Mouse (Mus musculus): ENCODE data around the gene Tor4a. TPM values are rescaled to one million over a fixed set of nuclear protein-coding genes. Genes with fewer than 3 reads are reported as not detected.

The Tor4a gene
- polyA plus RNA-seq, 1 experiment from 2014 or later, result 3.1 TPM

GRCm38 (mm10) chr2:25234551-25235220 is 38.0 kb upstream of the Tor4a start:
- no peaks in the 10 kb centered on the region for H3K36me3 ChIP-seq
- ATAC-seq (ENCODE audit: insufficient number of reproducible peaks, insufficient read depth, low FRiP score, low TSS enrichment), result no peak
- no peak overlapping the region for H3K4me2 ChIP-seq (replicated peaks)
- H3K9ac ChIP-seq, result no peak overlapping the region
- H3K27ac ChIP-seq, result no peak overlapping the region
- peaks cover 28% of the 10 kb centered on the region; the same call in 1 of the 2 replicates for H3K27me3 ChIP-seq
- WGBS, result 69% methylated on average over 5 of the region's 5 CpGs
- H3K4me1 ChIP-seq, result no peaks in the 10 kb centered on the region
- H3K4me3 ChIP-seq, result no peak overlapping the region
- H3K9me3 ChIP-seq, result no peaks in the 10 kb centered on the region

GRCm38 (mm10) chr2:25234050-25234449 is 37.4 kb upstream of the Tor4a start, which contains the start of gene Slc34a3:
Gene Slc34a3, minus strand, starts transcription at chr2:25234364.
- Histone ChIP-seq H3K27me3 (peaks cover 28% of the 10 kb centered on the region; the same call in 1 of the 2 replicates), H3K4me3 (no peak within 1 kb of the TSS), H3K9me3 (no peaks in the 10 kb centered on the region), H3K36me3 (no peaks in the 10 kb centered on the region), H3K4me2 (replicated peaks) (no peak within 1 kb of the TSS), H3K4me1 (no peaks in the 10 kb centered on the region), H3K9ac (no peak within 1 kb of the TSS), H3K27ac (no peak within 1 kb of the TSS)
- WGBS, result 80% methylated on average over 3 of the region's 3 CpGs
- ATAC-seq (ENCODE audit: insufficient number of reproducible peaks, insufficient read depth, low FRiP score, low TSS enrichment), result no peak

GRCm38 (mm10) chr2:25233421-25233820 is 36.7 kb upstream of the Tor4a start:
- Histone ChIP-seq H3K27me3 (peaks cover 28% of the 10 kb centered on the region; the same call in 1 of the 2 replicates), H3K27ac (no peak overlapping the region), H3K4me2 (replicated peaks) (no peak overlapping the region), H3K9ac (no peak overlapping the region), H3K9me3 (no peaks in the 10 kb centered on the region), H3K36me3 (no peaks in the 10 kb centered on the region), H3K4me1 (no peaks in the 10 kb centered on the region), H3K4me3 (no peak overlapping the region)
- ATAC-seq (ENCODE audit: insufficient number of reproducible peaks, insufficient read depth, low FRiP score, low TSS enrichment), result no peak
- 73% methylated on average over 4 of the region's 4 CpGs for WGBS

GRCm38 (mm10) chr2:25231038-25231437 is 34.4 kb upstream of the Tor4a start:
- ATAC-seq (ENCODE audit: insufficient number of reproducible peaks, insufficient read depth, low FRiP score, low TSS enrichment), result no peak
- H3K4me1 ChIP-seq, result no peaks in the 10 kb centered on the region
- peaks cover 21% of the 10 kb centered on the region; the same call in 1 of the 2 replicates for H3K27me3 ChIP-seq
- H3K36me3 ChIP-seq, result no peaks in the 10 kb centered on the region
- no peak overlapping the region for H3K4me2 ChIP-seq (replicated peaks)
- no peaks in the 10 kb centered on the region for H3K9me3 ChIP-seq
- WGBS, result 44% methylated on average over 12 of the region's 12 CpGs
- no peak overlapping the region for H3K27ac ChIP-seq
- no peak overlapping the region for H3K9ac ChIP-seq
- H3K4me3 ChIP-seq, result no peak overlapping the region

GRCm38 (mm10) chr2:25230581-25230980 is 33.9 kb upstream of the Tor4a start:
- Histone ChIP-seq H3K4me1 (0 out of 2 replicates have a peak, but pooled peaks cover 2% of the 10 kb centered on the region), H3K4me2 (replicated peaks) (no peak overlapping the region), H3K9me3 (no peaks in the 10 kb centered on the region), H3K9ac (no peak overlapping the region), H3K4me3 (no peak overlapping the region), H3K36me3 (no peaks in the 10 kb centered on the region), H3K27me3 (peaks cover 17% of the 10 kb centered on the region; the same call in 1 of the 2 replicates), H3K27ac (no peak overlapping the region)
- no peak for ATAC-seq (ENCODE audit: insufficient number of reproducible peaks, insufficient read depth, low FRiP score, low TSS enrichment)
- 89% methylated on average over 7 of the region's 7 CpGs for WGBS

- 76% methylated on average over 5 of the region's 5 CpGs for WGBS
- Histone ChIP-seq H3K4me2 (replicated peaks) (no peak overlapping the region), H3K9me3 (no peaks in the 10 kb centered on the region), H3K9ac (no peak overlapping the region), H3K27me3 (peaks cover 13% of the 10 kb centered on the region; the same call in 1 of the 2 replicates), H3K4me3 (no peak overlapping the region), H3K36me3 (no peaks in the 10 kb centered on the region), H3K27ac (no peak overlapping the region), H3K4me1 (0 out of 2 replicates have a peak, but pooled peaks cover 4% of the 10 kb centered on the region)
- ATAC-seq (ENCODE audit: insufficient number of reproducible peaks, insufficient read depth, low FRiP score, low TSS enrichment), result no peak
These were observed 32.9 kb upstream of the Tor4a start for GRCm38 (mm10) chr2:25229582-25229981.

- no peaks in the 10 kb centered on the region for H3K36me3 ChIP-seq
- no peak for ATAC-seq (ENCODE audit: insufficient number of reproducible peaks, insufficient read depth, low FRiP score, low TSS enrichment)
- H3K9ac ChIP-seq, result no peak overlapping the region
- H3K4me3 ChIP-seq, result no peak overlapping the region
- H3K27me3 ChIP-seq, result peaks cover 13% of the 10 kb centered on the region; the same call in 1 of the 2 replicates
- H3K4me1 ChIP-seq, result 0 out of 2 replicates have a peak, but pooled peaks cover 4% of the 10 kb centered on the region
- 69% methylated on average over 6 of the region's 6 CpGs for WGBS
- H3K9me3 ChIP-seq, result no peaks in the 10 kb centered on the region
- H3K4me2 ChIP-seq (replicated peaks), result no peak overlapping the region; the same call in 1 of the 2 replicates
- H3K27ac ChIP-seq, result no peak overlapping the region
These were observed 32.4 kb upstream of the Tor4a start for GRCm38 (mm10) chr2:25228995-25229530.

GRCm38 (mm10) chr2:25228431-25228889 is 31.8 kb upstream of the Tor4a start:
- Histone ChIP-seq H3K4me1 (peaks cover 7% of the 10 kb centered on the region), H3K27me3 (peaks cover 13% of the 10 kb centered on the region; the same call in 1 of the 2 replicates), H3K4me3 (peak overlapping the region; percentile 2; the same call in 1 of the 2 replicates), H3K27ac (no peak overlapping the region), H3K36me3 (no peaks in the 10 kb centered on the region), H3K4me2 (replicated peaks) (peak overlapping the region; percentile 30), H3K9me3 (no peaks in the 10 kb centered on the region), H3K9ac (no peak overlapping the region)
- WGBS, result under 1% methylated on average over 7 of the region's 7 CpGs
- no peak for ATAC-seq (ENCODE audit: insufficient number of reproducible peaks, insufficient read depth, low FRiP score, low TSS enrichment)

- Histone ChIP-seq H3K4me1 (peaks cover 11% of the 10 kb centered on the region), H3K27me3 (peaks cover 12% of the 10 kb centered on the region; the same call in 1 of the 2 replicates), H3K4me3 (no peak overlapping the region), H3K9ac (no peak overlapping the region), H3K27ac (no peak overlapping the region), H3K4me2 (replicated peaks) (no peak overlapping the region), H3K36me3 (no peaks in the 10 kb centered on the region), H3K9me3 (no peaks in the 10 kb centered on the region)
- 91% methylated on average over 4 of the region's 4 CpGs for WGBS
- no peak for ATAC-seq (ENCODE audit: insufficient number of reproducible peaks, insufficient read depth, low FRiP score, low TSS enrichment)
These were observed 30.7 kb upstream of the Tor4a start for GRCm38 (mm10) chr2:25227406-25227805.

GRCm38 (mm10) chr2:25226864-25227263 is 30.2 kb upstream of the Tor4a start:
- no peak overlapping the region for H3K27ac ChIP-seq
- WGBS, result 74% methylated on average over 5 of the region's 5 CpGs
- peaks cover 8% of the 10 kb centered on the region; the same call in 1 of the 2 replicates for H3K27me3 ChIP-seq

GRCm38 (mm10) chr2:25225811-25226379 is 29.2 kb upstream of the Tor4a start:
- Histone ChIP-seq H3K27me3 (no peaks in the 10 kb centered on the region; the same call in 1 of the 2 replicates), H3K36me3 (peaks cover 10% of the 10 kb centered on the region; the same call in 1 of the 2 replicates), H3K27ac (peak overlapping the region; percentile 96), H3K4me2 (replicated peaks) (peak overlapping the region; percentile 45), H3K9ac (no peak overlapping the region), H3K9me3 (no peaks in the 10 kb centered on the region), H3K4me3 (no peak overlapping the region), H3K4me1 (peaks cover 11% of the 10 kb centered on the region)
- 78% methylated on average over 8 of the region's 8 CpGs for WGBS
- ATAC-seq (ENCODE audit: insufficient number of reproducible peaks, insufficient read depth, low FRiP score, low TSS enrichment), result no peak

More at GRCm38 (mm10) chr2:25226864-25227263, 30.2 kb upstream of the Tor4a start:
- no peak overlapping the region for H3K4me3 ChIP-seq
- no peak overlapping the region for H3K4me2 ChIP-seq (replicated peaks)
- no peaks in the 10 kb centered on the region for H3K9me3 ChIP-seq
- H3K4me1 ChIP-seq, result peaks cover 11% of the 10 kb centered on the region
- no peak overlapping the region for H3K9ac ChIP-seq
- ATAC-seq (ENCODE audit: insufficient number of reproducible peaks, insufficient read depth, low FRiP score, low TSS enrichment), result no peak
- H3K36me3 ChIP-seq, result peaks cover 2% of the 10 kb centered on the region; the same call in 1 of the 2 replicates
